Mouse (Mus musculus) kidney, adult 11 months (tissue): Measurements from ENCODE around the gene Gbf1.
"Not testable (repeated sequence)": the region's sequence is repeated elsewhere in the genome, so short reads cannot be mapped to it uniquely, and the experiment has no call there.

Source experiments
- DNase-seq: peaks from one replicate; pipeline ENCODE4 v3.0.0; 2022

Gene Gbf1

DNA sequence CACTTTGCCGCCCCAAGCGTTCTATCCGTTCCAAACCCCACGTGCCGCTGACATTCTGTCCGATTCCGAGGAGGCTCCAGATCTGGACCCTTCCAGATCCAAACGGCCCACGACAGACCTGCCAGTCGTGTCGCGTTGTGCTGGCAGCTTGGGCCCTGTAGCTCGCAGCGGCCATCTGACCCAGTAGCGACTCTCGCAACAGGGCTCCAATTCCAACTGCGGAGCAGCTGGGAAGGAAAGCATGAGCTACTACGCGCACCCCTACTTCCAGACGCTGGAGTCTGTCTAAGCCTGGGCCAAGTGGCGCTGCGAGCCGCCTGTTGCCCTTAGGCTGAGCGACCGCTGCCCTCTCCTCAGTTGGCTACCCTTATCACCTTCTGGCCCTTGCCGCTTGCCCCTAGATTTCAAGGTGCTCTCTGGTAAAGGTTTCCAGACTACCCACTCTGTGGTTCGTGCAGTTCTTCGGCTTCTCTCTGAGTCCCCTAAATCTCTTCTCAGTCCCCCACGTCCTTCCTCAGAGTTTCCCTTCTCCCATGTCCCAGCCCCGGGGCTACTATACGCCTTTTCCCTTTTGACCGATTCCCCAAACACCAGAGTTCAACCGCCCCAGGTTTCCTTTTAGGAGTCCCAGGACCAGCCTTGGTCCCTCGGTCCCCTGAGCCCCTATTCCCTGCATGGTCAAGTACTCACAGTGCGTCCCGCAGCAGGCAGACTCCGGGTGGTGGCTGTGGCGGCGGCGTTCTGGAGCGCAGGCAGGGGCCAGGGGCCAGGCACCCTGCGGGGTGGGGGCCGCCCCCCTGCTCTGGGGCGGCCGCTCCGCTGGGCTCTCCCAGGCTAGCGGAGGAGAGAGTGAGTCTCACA is 4.6 kb upstream of the Gbf1 start, which contains the start of gene Pitx3:
Gene Pitx3 (minus strand): TSS at position 816 of the 861 bp plus-strand sequence.
- peak; percentile 8 for DNase-seq

DNA sequence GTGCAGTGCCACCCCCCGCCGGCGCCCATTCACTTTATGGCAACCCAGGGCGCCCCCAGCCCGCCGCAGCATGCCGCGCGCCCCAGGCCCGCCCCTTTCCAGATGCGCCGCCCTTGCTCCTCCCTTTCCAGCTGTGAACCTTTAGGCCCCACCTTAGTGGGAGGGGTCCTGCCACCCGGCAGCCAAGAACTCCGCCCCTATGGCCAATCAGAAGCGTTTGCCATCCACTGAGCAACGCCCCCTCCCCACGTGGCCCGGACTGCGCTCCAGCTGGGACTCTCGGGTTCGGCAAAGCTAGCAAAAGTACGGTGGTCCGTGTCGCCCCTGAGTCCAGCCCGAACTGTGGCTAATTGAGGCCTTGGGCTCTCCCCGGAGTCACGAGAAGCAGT is 3.9 kb upstream of the Gbf1 start:
- peak; percentile 83 for DNase-seq

DNA sequence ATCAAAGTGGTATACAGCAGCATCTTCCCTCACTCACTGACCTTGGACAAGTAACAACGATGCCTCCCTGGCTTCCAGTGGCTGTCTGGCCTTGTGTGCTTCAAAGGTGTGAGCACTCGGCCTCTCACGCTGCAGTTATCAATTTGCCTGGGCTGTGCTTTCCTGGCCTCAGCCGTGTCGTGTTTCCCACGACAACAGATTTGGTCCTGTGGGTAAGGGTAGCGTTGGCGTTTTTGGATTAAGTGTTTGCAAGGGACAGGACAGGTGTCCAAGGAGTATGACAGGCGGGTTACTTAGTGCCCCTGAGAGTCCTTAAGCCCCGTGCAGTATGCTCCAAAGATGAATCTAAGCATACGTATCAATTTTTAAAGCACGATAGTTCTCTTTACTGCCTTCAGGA is 3.2 kb upstream of the Gbf1 start:
- no peak for DNase-seq

DNA sequence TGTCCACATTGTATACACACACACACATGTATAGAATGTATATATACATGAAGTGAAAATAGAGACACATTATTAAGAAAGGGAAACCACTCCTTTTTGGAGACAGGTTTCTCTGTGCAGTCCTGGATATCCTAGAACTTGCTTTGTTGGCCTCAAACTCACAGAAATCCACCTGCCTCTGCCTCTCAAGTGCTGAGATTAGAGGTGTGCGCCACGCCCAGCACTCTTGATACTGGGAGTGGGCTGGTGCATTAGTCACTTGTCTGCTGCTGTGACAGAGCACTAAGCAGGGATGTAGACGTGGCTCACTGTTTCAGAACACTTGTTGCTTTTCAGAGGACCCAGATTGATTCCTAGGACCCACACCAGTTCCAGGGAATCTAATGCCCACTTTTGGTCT is 13.6 kb downstream of the Gbf1 start:
- no peak for DNase-seq

DNA sequence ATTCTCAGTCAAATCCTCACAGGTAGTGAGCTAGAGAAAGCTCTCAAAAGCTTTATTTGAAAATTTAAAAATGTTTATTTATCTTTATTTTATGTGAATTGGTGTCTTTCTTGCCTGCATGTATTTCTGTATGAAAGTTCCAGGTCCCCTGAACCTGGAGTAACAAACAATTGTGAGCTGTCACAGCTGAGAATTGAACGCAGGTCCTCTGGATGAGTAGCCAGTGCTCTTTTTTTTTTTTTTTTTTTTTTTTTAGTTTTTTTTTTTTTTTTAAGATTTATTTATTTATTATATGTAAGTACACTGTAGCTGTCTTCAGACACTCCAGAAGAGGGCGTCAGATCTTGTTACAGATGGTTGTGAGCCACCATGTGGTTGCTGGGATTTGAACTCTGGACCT is 14.9 kb downstream of the Gbf1 start:
- DNase-seq = not testable (repeated sequence)

DNA sequence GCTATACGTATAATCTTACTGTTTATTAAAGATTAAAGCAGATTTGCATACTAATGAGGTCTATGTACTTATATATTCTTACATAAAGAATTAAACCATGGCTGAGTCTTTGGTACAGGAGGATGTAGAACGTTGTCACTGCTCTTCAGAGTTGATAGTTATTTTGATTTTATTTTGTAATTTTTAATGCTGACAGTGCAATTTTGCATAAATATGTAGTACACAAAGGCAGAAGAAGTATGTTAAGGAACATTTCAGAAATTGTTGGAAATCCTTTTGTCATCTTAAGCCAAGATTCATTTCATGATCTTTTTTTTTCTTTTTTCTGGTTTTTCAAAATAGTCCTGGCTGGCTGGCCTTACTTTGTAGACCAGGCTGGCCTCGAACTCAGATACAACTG is 17.1 kb downstream of the Gbf1 start:
- DNase-seq = no peak

DNA sequence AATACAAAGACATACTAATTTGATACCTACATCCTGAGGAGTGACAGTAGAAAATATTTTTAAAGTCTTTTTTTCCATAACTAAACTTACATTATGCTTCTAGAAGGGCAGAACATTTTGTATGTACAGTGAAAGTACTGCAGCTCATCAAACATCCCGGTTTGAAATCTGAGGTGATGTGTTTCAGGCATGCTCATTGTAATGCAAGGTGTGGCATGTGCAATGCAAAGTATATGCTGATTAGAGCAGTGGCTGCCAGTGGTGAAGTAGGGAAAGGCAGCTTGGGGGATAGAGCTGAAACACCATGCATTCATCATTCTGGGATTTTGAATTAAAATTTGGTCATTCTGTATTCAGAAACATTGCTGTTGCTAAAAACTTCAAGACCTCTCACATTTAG is 17.6 kb downstream of the Gbf1 start:
- DNase-seq = no peak

DNA sequence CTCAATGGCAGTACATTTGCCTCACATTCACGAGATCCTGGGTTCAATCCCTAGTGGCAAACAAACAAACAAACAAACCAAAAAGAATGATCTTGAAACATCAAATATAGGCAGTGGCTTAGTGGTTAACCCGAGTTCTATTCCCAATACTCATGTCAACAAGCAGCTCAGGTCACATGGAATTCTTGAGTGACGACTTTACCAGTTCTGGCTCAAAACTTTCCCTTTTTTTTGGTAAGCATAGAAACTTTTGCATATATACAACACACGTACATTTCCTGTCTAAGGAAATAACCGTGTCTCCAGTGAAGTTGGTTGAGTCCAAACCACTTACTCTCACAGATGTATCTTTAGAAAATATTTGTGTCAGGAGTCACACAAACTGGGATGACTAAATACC is 20.2 kb downstream of the Gbf1 start:
- DNase-seq = no peak

DNA sequence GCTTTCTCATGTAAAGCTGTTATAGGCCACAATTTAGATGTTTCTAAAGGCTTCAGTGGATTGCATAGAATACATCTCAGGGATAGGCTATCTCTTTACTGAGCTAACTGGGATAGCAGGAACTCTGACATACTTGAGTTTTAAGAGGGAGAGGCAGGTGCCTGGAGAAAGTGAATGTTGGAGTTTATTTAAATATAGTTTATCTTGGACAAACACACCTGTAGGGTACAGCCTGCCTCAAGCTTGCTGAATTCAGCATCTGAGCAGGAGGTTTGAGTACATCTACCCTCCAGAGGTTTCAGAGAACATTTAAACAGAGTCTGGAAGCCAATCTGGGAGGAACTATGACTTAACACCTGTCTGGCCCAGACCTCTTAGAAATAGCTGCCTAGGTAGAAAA is 22.9 kb downstream of the Gbf1 start:
- DNase-seq = no peak

DNA sequence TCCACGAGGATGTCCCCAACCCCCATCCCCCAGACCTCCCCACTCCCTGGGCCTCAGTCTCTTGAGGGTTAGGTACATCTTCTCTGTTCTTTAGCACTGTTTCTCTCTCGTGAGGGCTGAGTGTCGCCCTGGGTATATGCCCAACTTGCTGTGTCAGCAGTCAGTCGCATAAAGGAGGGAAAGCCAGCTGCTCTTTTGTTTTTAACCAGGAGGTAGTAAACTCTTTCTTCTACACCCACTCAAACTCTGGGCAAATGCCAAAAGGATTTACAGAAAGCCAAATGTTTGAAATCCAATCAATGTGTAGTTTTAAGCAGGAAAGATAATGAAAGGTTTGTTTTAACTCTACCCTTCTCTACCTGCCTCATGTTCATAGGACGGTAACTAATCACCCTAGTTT is 24.7 kb downstream of the Gbf1 start:
- DNase-seq = no peak

DNA sequence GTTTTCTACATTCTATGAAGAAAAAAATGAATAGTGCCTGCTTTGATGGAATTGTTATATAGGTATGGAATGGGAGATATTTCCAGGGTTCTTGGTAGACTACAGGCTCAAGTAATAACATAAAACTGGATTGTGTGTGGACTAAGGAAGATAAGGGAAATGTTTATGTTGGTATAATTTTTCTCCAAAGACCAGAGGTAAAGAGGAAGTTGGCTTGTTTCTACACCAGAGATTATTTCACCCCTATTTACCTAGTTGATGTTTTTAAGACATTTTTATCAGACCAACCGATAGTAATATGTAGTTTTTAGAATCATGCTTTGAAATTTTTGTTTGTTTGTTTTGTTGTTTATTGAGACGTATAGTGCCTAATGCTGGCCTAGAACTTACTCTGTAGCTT is 28.0 kb downstream of the Gbf1 start:
- DNase-seq = no peak

DNA sequence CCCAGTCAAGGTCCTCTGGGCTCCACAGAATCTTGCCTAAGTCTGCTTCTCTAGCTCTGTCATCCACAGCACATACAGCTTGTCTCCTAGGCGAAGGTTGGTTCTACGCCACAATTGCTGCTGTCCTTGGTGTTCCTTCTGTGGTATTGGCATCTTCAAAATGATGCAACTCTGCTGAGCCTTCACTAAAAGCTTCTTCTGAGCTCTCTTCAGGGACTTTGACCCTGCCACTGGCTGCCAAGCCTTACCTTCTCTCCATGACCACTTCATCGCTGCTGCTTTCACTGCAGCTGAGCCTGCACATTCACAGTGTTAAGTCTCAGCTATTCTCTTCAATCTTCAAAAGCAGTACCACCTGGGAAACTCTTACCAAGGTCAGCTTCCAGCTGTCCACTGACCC is 29.9 kb downstream of the Gbf1 start:
- peak; percentile 71 for DNase-seq

DNA sequence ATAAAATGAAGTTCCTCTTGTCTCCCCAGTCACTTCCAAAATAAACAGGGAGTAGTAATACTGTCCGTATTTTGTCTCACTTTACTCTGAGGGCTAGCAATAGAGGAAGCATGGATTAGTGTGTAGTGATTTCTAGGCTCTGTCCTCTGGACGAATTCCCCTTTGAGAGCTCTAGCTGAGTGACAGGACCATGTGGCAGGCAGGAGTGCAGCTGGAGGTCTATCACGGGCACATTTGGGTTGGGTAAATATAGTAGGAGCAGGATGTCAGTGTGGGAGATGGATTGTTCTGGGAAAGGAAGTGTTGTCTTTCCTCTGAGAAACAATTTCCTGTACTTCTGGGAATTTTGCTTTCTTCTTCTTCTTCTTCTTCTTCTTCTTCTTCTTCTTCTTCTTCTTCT is 34.3 kb downstream of the Gbf1 start:
- DNase-seq = no peak

DNA sequence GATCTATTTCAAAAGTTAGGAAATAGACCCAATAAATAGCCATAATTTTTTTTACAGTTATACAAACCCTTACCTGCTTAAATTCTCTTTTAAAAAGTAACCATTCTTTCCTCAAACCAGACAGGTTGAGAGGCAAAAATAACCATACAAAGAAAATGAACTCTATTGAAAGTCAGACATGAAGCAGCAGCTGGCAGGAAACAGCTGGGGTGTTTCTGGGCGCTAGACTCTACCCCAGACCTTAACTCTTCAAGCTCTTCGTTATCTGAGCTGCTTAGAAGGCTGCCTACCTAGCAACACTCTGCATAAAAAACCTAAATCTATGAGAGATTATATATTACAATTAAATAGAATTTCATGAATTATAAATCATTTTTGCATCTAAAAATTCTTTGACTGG is 34.9 kb downstream of the Gbf1 start:
- no peak for DNase-seq

DNA sequence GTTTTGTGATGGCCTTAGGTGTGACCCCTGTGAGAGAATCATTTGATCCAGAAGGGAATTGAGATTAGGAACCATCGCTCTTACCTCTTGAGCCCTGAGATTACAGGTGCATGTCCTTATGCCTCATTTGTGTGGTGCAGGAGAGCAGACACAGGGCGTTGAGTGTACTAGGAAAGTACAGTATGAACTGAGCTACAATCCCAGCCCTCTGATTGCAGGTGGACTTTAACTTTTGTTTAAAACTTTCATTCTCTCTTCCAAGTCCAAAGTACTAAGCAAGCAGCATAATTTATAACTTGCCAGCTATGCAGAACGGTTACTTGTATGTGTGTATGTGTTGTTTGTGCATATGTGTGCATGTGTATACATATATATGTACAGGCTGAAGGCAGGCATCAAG is 46.0 kb downstream of the Gbf1 start:
- DNase-seq = peak; percentile 26

DNA sequence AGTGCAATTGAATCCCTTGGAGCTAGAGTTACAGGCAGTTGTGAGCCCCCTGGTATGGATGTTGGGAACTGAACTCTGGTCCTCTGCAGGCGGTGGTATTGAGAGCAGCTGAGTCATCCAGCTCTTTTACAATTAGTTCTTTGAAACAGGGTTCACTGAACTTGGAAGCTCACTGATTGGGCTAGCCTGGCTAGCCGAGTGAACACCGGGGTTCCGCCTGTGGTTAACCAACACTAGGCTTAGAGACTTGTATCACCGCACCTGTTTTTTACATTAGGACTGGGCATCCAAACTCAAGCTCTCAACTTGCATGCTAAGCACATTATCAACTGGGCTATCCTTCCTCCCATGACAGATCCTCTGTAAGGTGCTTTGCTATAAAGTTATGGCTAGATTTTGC is 46.6 kb downstream of the Gbf1 start:
- DNase-seq = peak; percentile 17

DNA sequence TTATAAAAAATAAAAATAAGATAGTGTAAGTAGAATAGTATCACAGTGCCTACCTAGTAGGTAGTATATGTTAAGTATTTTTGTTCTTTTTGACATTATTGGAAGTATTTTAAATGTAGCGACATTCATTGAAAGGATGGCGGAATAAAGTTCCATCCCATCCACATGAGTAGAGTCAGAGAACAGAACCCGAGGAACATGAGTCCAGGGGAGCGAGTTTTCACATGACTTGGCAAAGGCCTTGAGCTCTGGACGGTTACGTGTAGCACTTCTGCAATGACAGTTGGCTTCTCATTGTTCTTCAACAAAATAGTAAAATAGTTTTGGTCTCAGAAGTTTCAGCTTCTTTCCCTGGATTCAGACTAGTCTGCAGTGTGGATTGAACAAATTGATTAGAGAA is 51.9 kb downstream of the Gbf1 start:
- DNase-seq = no peak

DNA sequence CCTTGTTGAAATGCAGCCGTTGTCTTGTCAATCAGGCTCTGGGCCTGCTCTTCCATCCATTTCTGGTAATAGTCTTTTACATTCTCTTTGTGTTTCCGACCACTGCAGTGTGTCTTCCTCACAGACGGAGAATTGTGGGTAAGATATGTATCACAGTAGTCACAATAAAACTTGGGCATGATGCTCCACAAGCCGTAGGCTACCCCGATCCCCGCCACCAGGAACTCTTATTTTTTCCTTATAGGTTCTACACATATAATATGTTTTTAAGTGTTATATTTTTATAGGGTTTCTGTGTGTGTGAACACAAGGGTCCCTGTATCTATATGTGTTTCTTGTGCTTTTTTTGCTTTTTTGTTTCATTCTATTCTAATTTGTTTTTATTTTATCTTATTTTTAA is 53.4 kb downstream of the Gbf1 start:
- DNase-seq = no peak

DNA sequence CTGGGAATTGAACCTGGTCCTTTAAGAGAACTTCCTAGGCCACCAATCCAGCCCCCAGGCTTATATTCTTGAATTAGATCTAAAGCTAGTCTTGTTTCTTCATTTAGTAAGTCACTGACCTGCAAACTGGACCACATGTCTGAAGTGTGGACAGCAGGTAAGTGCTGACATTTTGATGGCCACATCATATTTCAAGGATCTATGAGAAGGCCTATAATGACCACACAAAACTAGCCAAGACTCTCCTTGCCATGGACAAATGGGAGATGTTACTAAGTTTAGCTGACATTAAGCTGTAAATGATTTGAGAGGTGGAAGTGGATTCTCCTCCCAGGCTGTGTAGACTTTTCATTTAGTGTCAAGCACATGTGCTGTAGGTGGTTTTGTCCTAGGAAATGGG is 58.6 kb downstream of the Gbf1 start:
- DNase-seq = no peak

DNA sequence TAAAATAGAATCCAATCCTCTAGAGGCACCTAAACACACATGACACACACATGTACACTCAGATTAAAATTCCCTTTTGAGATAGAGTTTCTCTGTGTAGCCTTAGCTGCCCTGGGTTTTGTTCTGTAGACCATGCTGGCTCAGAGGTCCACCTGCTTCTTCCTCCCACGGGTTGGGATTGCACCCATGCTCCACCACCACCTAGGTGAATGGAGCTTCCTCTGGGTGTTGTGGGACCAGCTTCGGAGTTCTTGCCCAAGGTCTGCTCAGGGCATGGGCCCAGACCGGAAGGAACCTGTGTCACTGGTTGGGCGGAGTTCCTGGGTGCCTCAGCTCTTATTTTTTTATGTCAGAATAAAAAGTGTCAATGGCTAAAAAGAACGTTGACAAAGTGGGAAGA is 62.2 kb downstream of the Gbf1 start:
- DNase-seq = no peak

DNA sequence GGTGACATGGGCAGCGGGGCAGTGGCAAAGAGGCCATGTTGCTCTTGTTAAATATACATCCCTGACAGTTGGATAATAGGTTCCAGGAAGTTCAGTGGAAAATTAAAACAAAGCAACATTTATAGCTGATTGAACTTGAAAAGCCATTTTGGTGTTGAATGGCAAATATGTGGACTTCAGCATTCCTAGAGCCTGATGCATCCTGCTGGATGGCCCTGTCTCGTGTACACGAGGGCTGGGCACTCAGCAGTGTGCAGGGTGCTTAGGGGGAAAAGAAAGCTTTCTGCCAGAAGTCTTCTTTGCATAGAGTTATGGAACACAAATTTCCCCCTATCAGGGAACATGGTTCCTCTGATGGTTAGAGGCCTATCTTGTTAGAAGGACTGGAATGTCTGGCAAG is 63.1 kb downstream of the Gbf1 start:
- no peak for DNase-seq

DNA sequence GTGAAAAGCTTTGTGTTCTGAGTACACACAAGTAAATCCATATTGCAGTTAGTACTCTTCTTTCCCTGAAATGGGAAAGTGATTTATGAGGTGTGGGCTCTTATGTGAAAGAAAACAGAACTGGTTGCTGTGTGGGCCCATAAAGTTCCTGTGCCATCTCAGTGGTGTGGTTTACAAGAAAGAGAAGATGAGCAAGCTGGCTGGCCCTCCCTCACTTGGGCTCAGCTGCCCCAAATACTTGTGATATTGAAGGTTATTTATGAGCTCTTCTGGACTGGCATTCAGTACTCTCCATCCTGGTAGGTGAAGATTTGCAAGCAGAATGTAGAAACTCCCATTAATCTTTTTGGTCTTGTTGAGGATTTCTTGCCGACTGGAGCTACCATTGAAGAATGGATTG is 64.4 kb downstream of the Gbf1 start:
- DNase-seq = no peak

DNA sequence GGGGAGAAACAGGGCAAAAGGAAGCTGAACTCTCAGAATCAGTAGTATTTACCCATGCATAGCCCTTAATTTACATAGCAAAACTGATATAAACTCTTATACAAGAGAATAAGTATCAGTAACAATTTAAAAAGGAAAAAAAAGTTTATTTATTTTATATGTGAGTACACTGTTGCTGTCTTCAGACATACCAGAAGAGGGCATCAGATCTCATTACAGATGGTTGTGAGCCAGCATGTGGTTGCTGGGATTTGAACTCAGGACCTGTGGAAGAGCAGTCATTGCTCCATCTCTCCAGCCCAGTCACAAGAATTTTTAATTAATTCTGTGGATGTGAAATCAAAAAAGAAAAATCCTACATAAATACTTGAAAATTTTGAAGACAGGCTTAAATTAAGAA is 65.0 kb downstream of the Gbf1 start:
- not testable (repeated sequence) for DNase-seq

DNA sequence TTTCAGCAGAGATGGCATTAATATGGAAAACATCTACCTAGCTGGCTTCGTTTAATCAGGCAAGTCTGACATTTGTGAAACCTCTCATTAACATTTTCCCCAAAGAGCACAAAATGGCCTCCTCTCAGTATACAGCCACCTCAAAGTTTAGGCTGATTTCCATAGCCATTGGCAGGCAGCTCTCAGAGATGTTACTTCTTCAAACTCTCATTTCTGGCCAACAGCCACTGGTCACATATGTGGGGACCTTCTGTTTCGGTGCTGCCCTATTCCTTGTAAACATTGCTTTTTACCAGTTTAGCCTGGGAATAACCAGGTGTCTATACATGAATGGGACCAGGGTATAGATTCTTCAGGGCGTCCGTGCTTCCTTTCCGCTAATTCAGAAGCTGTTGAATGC is 67.8 kb downstream of the Gbf1 start:
- no peak for DNase-seq

DNA sequence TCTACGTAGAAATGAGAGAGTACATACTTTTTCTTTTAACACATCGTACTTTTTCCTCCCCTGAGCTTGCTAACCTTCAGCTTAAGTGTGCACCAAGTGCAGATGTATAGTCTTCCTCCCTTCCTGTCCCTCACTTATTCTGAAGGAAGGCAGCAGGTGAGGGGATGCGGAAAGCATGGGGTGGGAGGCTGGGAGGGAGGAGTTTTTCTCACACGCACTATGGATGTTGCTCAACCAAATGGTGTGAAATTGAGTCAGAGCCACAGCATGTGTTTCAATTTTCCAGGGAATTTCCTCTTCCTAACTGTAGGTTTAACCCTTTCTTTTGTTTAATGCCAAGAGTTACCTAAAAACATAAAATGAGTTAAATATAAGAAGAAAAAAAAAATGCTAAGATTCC is 70.8 kb downstream of the Gbf1 start:
- DNase-seq = no peak
